In the genomic region with DNA sequence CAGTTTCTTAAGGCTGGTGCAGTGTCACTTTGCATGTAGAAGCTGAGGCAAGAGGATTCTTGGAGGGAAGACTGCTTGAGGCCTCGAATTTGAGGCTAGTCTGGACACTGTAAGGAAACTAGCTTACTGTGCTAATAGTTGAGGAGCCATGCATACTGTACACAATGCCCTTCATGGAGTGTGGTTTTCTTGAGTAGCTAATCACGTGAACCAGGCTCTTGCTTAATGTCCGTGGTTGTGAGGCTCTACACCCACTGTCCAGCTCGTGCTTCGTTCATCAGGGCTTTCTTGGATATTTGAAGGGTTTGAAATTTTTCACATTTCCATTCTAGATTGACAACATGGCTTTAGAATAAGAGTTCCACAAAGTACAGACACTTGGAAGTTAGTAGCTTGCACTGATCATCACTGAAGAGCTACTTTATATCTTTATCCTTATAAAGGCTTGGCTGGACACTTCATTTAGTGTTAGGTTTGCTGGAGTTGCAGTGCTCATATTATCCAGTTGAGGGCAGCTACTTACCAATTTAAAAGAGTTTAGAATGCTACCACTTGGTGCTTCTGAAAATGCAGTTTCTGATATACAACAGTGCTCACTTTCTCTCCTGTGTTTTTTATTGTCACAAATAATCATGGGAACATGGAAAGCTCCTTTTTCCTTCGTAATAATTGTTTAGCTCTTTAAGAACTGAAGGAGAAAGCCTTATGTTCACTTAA, we compare ENCODE assay signal across 8 mouse cellular contexts.
A peak's percentile ranks its signal among the peaks of the same experiment; 100 is the strongest.
DNase-seq lines count a peak whose midpoint lies in the region; ATAC-seq and TF ChIP-seq lines count a peak whose summit lies in the region.

No protein-coding gene starts in this region.

- peak; percentile 55; the same call in 1 of the 2 replicates for ATAC-seq in forebrain, embryonic 13.5 days
- no peak for ATAC-seq in forebrain, embryonic 15.5 days (replicated peaks)
- no peak for ATAC-seq in liver, embryonic 14.5 days (ENCODE audit: insufficient read depth)
- no peak for ATAC-seq in liver, embryonic 11.5 days (replicated peaks; ENCODE audit: low FRiP score)

- no peak for TF ChIP-seq POLR2A in cerebellum, adult 2 months (IDR thresholded peaks at IDR 0.05; ENCODE audit: borderline replicate concordance, insufficient read depth, low read length)

- H3K4me2 ChIP-seq in forebrain, embryonic 13.5 days, result no peak overlapping the region
- no peak overlapping the region for H3K4me2 ChIP-seq in forebrain, embryonic 15.5 days (replicated peaks)
- no peak overlapping the region for H3K4me2 ChIP-seq in liver, embryonic 14.5 days (ENCODE audit: low read depth)
- H3K4me2 ChIP-seq in liver, embryonic 11.5 days, result no peak overlapping the region

- H3K27ac ChIP-seq in forebrain, embryonic 13.5 days, result no peak overlapping the region
- H3K27ac ChIP-seq in forebrain, embryonic 15.5 days (replicated peaks), result no peak overlapping the region
- H3K27ac ChIP-seq in liver, embryonic 14.5 days, result no peak overlapping the region
- H3K27ac ChIP-seq in liver, embryonic 11.5 days (ENCODE audit: low read depth, low read length), result no peak overlapping the region
- H3K27ac ChIP-seq in cerebellum, adult 2 months (ENCODE audit: insufficient read depth, low read length), result no peak overlapping the region

- peak; percentile 32; the same call in 1 of the 2 replicates for TF ChIP-seq CTCF in liver, embryonic 14.5 days (IDR thresholded peaks at IDR 0.05; ENCODE audit: low read depth)
- TF ChIP-seq CTCF in cerebellum, adult 2 months (IDR thresholded peaks at IDR 0.05; ENCODE audit: borderline replicate concordance, insufficient read depth, low read depth, low read length), result peak; percentile 43; the same call in 1 of the 2 replicates

- H3K4me1 ChIP-seq in forebrain, embryonic 13.5 days, result no peaks in the 10 kb centered on the region
- 0 out of 2 replicates have a peak, but pooled peaks cover 3% of the 10 kb centered on the region for H3K4me1 ChIP-seq in forebrain, embryonic 15.5 days
- H3K4me1 ChIP-seq in liver, embryonic 14.5 days (replicated peaks; ENCODE audit: control insufficient read depth in 2 of 2, insufficient read depth in 2 of 2, low read length in 1 of 2), result peaks cover 0 to 4% of the 10 kb centered on the region in 2 experiments; a peak in 2 of 4 replicates
- peaks cover 5% of the 10 kb centered on the region; the same call in 1 of the 2 replicates for H3K4me1 ChIP-seq in liver, embryonic 11.5 days (replicated peaks; ENCODE audit: control insufficient read depth, insufficient read depth, low read length)
- H3K4me1 ChIP-seq in cerebellum, adult 2 months (ENCODE audit: control insufficient read depth, insufficient read depth, low read length), result peaks cover 2% of the 10 kb centered on the region; the same call in 1 of the 2 replicates

- no peaks in the 10 kb centered on the region for H3K27me3 ChIP-seq in forebrain, embryonic 13.5 days
- H3K27me3 ChIP-seq in forebrain, embryonic 15.5 days, result no peaks in the 10 kb centered on the region
- H3K27me3 ChIP-seq in liver, embryonic 14.5 days (ENCODE audit: control insufficient read depth, insufficient read depth, low read length), result no peaks in the 10 kb centered on the region
- H3K27me3 ChIP-seq in liver, embryonic 11.5 days (replicated peaks; ENCODE audit: control insufficient read depth, insufficient read depth, low read length), result no peaks in the 10 kb centered on the region
- no peaks in the 10 kb centered on the region for H3K27me3 ChIP-seq in cerebellum, adult 2 months (ENCODE audit: control insufficient read depth, insufficient read depth, low read length)

- H3K9me3 ChIP-seq in forebrain, embryonic 13.5 days (replicated peaks), result no peaks in the 10 kb centered on the region
- H3K9me3 ChIP-seq in forebrain, embryonic 15.5 days, result no peaks in the 10 kb centered on the region
- no peaks in the 10 kb centered on the region for H3K9me3 ChIP-seq in liver, embryonic 14.5 days (ENCODE audit: control insufficient read depth, low read length)
- no peaks in the 10 kb centered on the region for H3K9me3 ChIP-seq in liver, embryonic 11.5 days (ENCODE audit: control insufficient read depth, low read length)

- no peak overlapping the region for H3K9ac ChIP-seq in forebrain, embryonic 13.5 days
- no peak overlapping the region for H3K9ac ChIP-seq in forebrain, embryonic 15.5 days (replicated peaks)
- no peak overlapping the region for H3K9ac ChIP-seq in liver, embryonic 14.5 days (replicated peaks)
- H3K9ac ChIP-seq in liver, embryonic 11.5 days (ENCODE audit: low read depth, low read length), result no peak overlapping the region

- WGBS in forebrain, embryonic 13.5 days, result 70% methylated on average over 6 of the region's 6 CpGs
- WGBS in forebrain, embryonic 15.5 days, result 77% methylated on average over 6 of the region's 6 CpGs
- WGBS in liver, embryonic 14.5 days (ENCODE audit: insufficient replicate concordance), result 49% methylated on average over 6 of the region's 6 CpGs
- 62% methylated on average over 6 of the region's 6 CpGs for WGBS in liver, embryonic 11.5 days
- 76% methylated on average over 6 of the region's 6 CpGs for WGBS in cerebellum, adult 2 months

- no peak overlapping the region for H3K4me3 ChIP-seq in forebrain, embryonic 13.5 days
- no peak overlapping the region for H3K4me3 ChIP-seq in forebrain, embryonic 15.5 days
- no peak overlapping the region for H3K4me3 ChIP-seq in liver, embryonic 14.5 days (ENCODE audit: insufficient read depth in 1 of 2, low read depth in 2 of 2, low read length in 2 of 2)
- H3K4me3 ChIP-seq in liver, embryonic 11.5 days (ENCODE audit: low read depth, low read length), result no peak overlapping the region
- H3K4me3 ChIP-seq in cerebellum, adult 2 months (replicated peaks; ENCODE audit: insufficient read depth, low read depth, low read length), result no peak overlapping the region

- TF ChIP-seq EP300 in liver, embryonic 14.5 days (IDR thresholded peaks at IDR 0.05; ENCODE audit: low read depth), result no peak

- DNase-seq in liver, embryonic 14.5 days (ENCODE audit: low read depth in 3 of 3, low spot score in 3 of 3), result no peak
- DNase-seq in liver, embryonic 11.5 days (ENCODE audit: low spot score), result no peak
- peak in 1 of 2 experiments; percentile 41 for DNase-seq in cerebellum, adult 2 months
- DNase-seq in kidney, postnatal 36 days, result peak; percentile 41 to 63
- peak; percentile 80 for DNase-seq in retina, embryonic 14.5 days (ENCODE audit: low spot score)
- DNase-seq in natural killer cell, adult 2 months (ENCODE audit: low spot score in 2 of 2), result no peak

- H3K36me3 ChIP-seq in forebrain, embryonic 13.5 days (ENCODE audit: poor library complexity, severe bottlenecking), result no peaks in the 10 kb centered on the region
- no peaks in the 10 kb centered on the region for H3K36me3 ChIP-seq in forebrain, embryonic 15.5 days
- H3K36me3 ChIP-seq in liver, embryonic 14.5 days (replicated peaks; ENCODE audit: control insufficient read depth, insufficient read depth, low read depth), result no peaks in the 10 kb centered on the region
- no peaks in the 10 kb centered on the region for H3K36me3 ChIP-seq in liver, embryonic 11.5 days (ENCODE audit: control insufficient read depth, insufficient read depth, low read length)

Comparison
In these comparisons a context has a peak if more than half of its experiments do, and no peak if none do; other contexts are left out.
1. DNase-seq: peak in kidney, postnatal 36 days (2 of 2) and retina, embryonic 14.5 days (single experiment); none in liver, embryonic 14.5 days (0 of 3), liver, embryonic 11.5 days (single experiment) and natural killer cell, adult 2 months (0 of 2).